In the genomic region with DNA sequence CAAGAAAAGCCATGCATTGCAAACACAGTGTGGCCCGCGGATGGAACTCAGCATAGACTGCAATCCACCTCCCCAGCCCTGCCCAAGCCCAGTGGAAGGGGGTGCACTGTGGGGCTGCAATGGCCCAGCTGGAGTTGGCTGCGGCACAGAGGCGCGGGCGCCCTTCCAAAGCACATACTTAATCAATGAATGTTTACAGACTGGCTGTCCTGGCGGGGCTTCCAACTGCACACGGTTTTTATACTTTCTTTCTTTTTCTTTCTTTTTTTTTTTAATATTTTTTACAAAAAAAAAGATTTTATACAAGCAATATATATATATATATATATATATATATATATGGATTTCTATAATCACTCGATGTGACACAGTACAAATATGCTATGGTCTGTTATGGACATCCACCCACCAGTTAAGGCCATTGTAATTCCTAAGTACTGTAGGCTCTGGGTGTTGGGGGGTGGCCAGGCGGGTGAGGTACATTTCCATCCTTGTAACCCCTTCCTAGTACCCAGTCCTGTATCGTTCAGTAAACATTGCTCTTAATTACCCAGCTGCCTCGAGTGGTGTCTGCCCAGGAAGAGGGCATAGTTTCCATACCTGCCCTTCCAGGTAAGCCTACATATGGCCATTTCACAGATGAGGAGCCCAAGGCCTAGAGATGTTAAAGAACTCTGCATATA, we compare ENCODE assay signal across 8 mouse cellular contexts. TPM values are rescaled to one million over a fixed set of nuclear protein-coding genes. Genes with fewer than 3 reads are reported as not detected.
A peak's percentile ranks its signal among the peaks of the same experiment; 100 is the strongest.
DNase-seq lines count a peak whose midpoint lies in the region; ATAC-seq and TF ChIP-seq lines count a peak whose summit lies in the region.

No protein-coding gene starts in this region.

- intact Hi-C loops in heart, postnatal 10 days (cut with DNase I), result loop anchor here (5.0 kb wide), 1 partner anchor 42 kb away; the partner anchor contains the start of gene Jdp2

- no peaks in the 10 kb centered on the region for H3K4me1 ChIP-seq in limb, embryonic 14.5 days (ENCODE audit: control insufficient read depth, insufficient read depth, low read length)
- peaks cover 11% of the 10 kb centered on the region; the same call in 1 of the 2 replicates for H3K4me1 ChIP-seq in limb, embryonic 10.5 days
- peaks cover 32% of the 10 kb centered on the region for H3K4me1 ChIP-seq in lung, adult 2 months (ENCODE audit: control insufficient read depth, insufficient read depth, low read length)
- peaks cover 25% of the 10 kb centered on the region; the same call in 1 of the 2 replicates for H3K4me1 ChIP-seq in stomach, embryonic 16.5 days (ENCODE audit: control insufficient read depth, insufficient read depth, low read length)

- TF ChIP-seq CTCF in lung, adult 2 months (IDR thresholded peaks at IDR 0.05; ENCODE audit: insufficient read depth, low read length), result no peak

- no peak overlapping the region for H3K4me3 ChIP-seq in limb, embryonic 14.5 days (replicated peaks; ENCODE audit: low read length)
- H3K4me3 ChIP-seq in limb, embryonic 10.5 days, result no peak overlapping the region
- H3K4me3 ChIP-seq in lung, adult 2 months (replicated peaks; ENCODE audit: extremely low read depth, low read depth, low read length), result no peak overlapping the region
- H3K4me3 ChIP-seq in stomach, embryonic 16.5 days (replicated peaks; ENCODE audit: low read length), result no peak overlapping the region; the same call in 1 of the 2 replicates

- H3K9me3 ChIP-seq in limb, embryonic 14.5 days (ENCODE audit: control insufficient read depth, low read length), result no peaks in the 10 kb centered on the region
- no peaks in the 10 kb centered on the region for H3K9me3 ChIP-seq in limb, embryonic 10.5 days (replicated peaks)
- no peaks in the 10 kb centered on the region for H3K9me3 ChIP-seq in stomach, embryonic 16.5 days (replicated peaks; ENCODE audit: control insufficient read depth, low read length)

- ATAC-seq in limb, embryonic 14.5 days (ENCODE audit: low FRiP score, low read depth), result no peak
- ATAC-seq in stomach, embryonic 16.5 days (ENCODE audit: insufficient read depth, low FRiP score), result peak; percentile 86

- peaks cover 47% of the 10 kb centered on the region for H3K36me3 ChIP-seq in limb, embryonic 14.5 days (ENCODE audit: control insufficient read depth, insufficient read depth, low read length)
- H3K36me3 ChIP-seq in limb, embryonic 10.5 days, result no peaks in the 10 kb centered on the region
- no peaks in the 10 kb centered on the region for H3K36me3 ChIP-seq in stomach, embryonic 16.5 days (ENCODE audit: control insufficient read depth, insufficient read depth, low read length)

- 75% methylated on average over 12 of the region's 12 CpGs for WGBS in limb, embryonic 14.5 days
- 87% methylated on average over 12 of the region's 12 CpGs for WGBS in limb, embryonic 10.5 days
- 41% methylated on average over 12 of the region's 12 CpGs for WGBS in lung, adult 2 months
- WGBS in stomach, embryonic 16.5 days, result 34% methylated on average over 12 of the region's 12 CpGs

- TF ChIP-seq POLR2A in limb, embryonic 14.5 days (IDR thresholded peaks at IDR 0.05; ENCODE audit: borderline replicate concordance, extremely low read depth, insufficient read depth, insufficient read length), result no peak
- no peak for TF ChIP-seq POLR2A in lung, adult 2 months (IDR thresholded peaks at IDR 0.05; ENCODE audit: borderline replicate concordance, extremely low read depth, low read depth, low read length)

- no peaks in the 10 kb centered on the region for H3K27me3 ChIP-seq in limb, embryonic 14.5 days (ENCODE audit: control insufficient read depth, insufficient read depth, low read length)
- no peaks in the 10 kb centered on the region for H3K27me3 ChIP-seq in limb, embryonic 10.5 days (ENCODE audit: low read depth, poor library complexity, severe bottlenecking)
- H3K27me3 ChIP-seq in stomach, embryonic 16.5 days (ENCODE audit: control insufficient read depth, insufficient read depth, low read length), result no peaks in the 10 kb centered on the region

- H3K27ac ChIP-seq in limb, embryonic 14.5 days (replicated peaks; ENCODE audit: low read depth, low read length), result no peak overlapping the region
- no peak overlapping the region for H3K27ac ChIP-seq in limb, embryonic 10.5 days
- peak overlapping the region; percentile 74 for H3K27ac ChIP-seq in stomach, embryonic 16.5 days (ENCODE audit: low read length)

- no peak overlapping the region for H3K9ac ChIP-seq in limb, embryonic 14.5 days (ENCODE audit: low read depth, low read length, severe bottlenecking)
- peak overlapping the region; percentile 33; the same call in 1 of the 2 replicates for H3K9ac ChIP-seq in stomach, embryonic 16.5 days (ENCODE audit: low read length)

- peak; percentile 23 for DNase-seq in adrenal gland, adult 8-10 months
- DNase-seq in adrenal gland, postnatal 25 days, result no peak
- DNase-seq in limb, embryonic 14.5 days (ENCODE audit: low spot score), result peak; percentile 52
- DNase-seq in limb, embryonic 10.5 days (ENCODE audit: low spot score), result no peak
- peak; percentile 60 to 70 for DNase-seq in heart, postnatal 10 days
- peak; percentile 88 for DNase-seq in lung, adult 2 months
- DNase-seq in spleen, adult 18-20 months, result no peak

- H3K4me2 ChIP-seq in limb, embryonic 14.5 days (replicated peaks; ENCODE audit: low read depth, low read length, severe bottlenecking), result no peak overlapping the region
- no peak overlapping the region for H3K4me2 ChIP-seq in stomach, embryonic 16.5 days (ENCODE audit: low read depth, low read length)

RNA-seq across cellular contexts. Expression of gene Jdp2, which starts 40.6 kb away (rescaled TPM):
- 10 to 100 TPM; 13.0 to 20.5 (median 15.2) TPM for total RNA-seq in adrenal gland, adult 8-10 months (2022)
- 15.1 and 16.4 TPM in 2 replicates for total RNA-seq in adrenal gland, postnatal 25 days (2021)
- polyA plus RNA-seq in limb, embryonic 14.5 days (2012; rRNA removed), result 37.7 and 43.9 TPM in 2 replicates
- polyA plus RNA-seq in limb, embryonic 14.5 days (2014; fragmentation: Nextera tagmentation; extraction: Ambion mirVana), result 3.2 and 3.8 TPM in 2 replicates
- not detected in 2 replicates for polyA plus RNA-seq in limb, embryonic 10.5 days (2016; fragmentation: Nextera tagmentation; extraction: Ambion mirVana)
- total RNA-seq in heart, postnatal 10 days (2021), result 10 to 100 TPM; 12.6 to 20.2 TPM
- 21.6 and 30.9 TPM in 2 replicates for polyA plus RNA-seq in lung, adult 2 months (2012; rRNA removed)
- polyA plus RNA-seq in stomach, embryonic 16.5 days (2015; fragmentation: Nextera tagmentation; extraction: Ambion mirVana), result 0.29 and 0.80 TPM in 2 replicates

RNA-seq across cellular contexts. Expression of gene Batf, which starts 47.0 kb away (rescaled TPM):
- total RNA-seq in adrenal gland, adult 8-10 months (2022), result 1 to 10 TPM in 2 of 4 experiments, under 1 TPM in 2; 0.38 to 2.4 (median 1.1) TPM
- not detected in 2 replicates for total RNA-seq in adrenal gland, postnatal 25 days (2021)
- polyA plus RNA-seq in limb, embryonic 14.5 days (2012; rRNA removed), result 3.2 and 3.5 TPM in 2 replicates
- 4.6 and 5.3 TPM in 2 replicates for polyA plus RNA-seq in limb, embryonic 14.5 days (2014; fragmentation: Nextera tagmentation; extraction: Ambion mirVana)
- 0.74 and 1.5 TPM in 2 replicates for polyA plus RNA-seq in limb, embryonic 10.5 days (2016; fragmentation: Nextera tagmentation; extraction: Ambion mirVana)
- 1 to 10 TPM in 1 of 2 experiments, under 1 TPM in 1; 0.93 to 1.1 TPM for total RNA-seq in heart, postnatal 10 days (2021)
- polyA plus RNA-seq in lung, adult 2 months (2012; rRNA removed), result 8.7 and 10.5 TPM in 2 replicates
- polyA plus RNA-seq in stomach, embryonic 16.5 days (2015; fragmentation: Nextera tagmentation; extraction: Ambion mirVana), result 3.4 and 4.6 TPM in 2 replicates

Comparison
In these comparisons a context has a peak if more than half of its experiments do, and no peak if none do; other contexts are left out.
1. DNase-seq: peak in adrenal gland, adult 8-10 months (single experiment), limb, embryonic 14.5 days (single experiment), heart, postnatal 10 days (2 of 2) and lung, adult 2 months (single experiment); none in adrenal gland, postnatal 25 days (single experiment), limb, embryonic 10.5 days (single experiment) and spleen, adult 18-20 months (0 of 2).